Mouse (Mus musculus) liver, adult 2 months (tissue): ENCODE data around the gene Klhl29.

ENCODE experiments used
- CTCF ChIP-seq: fragments of 200-500 bp; IDR thresholded peaks from 2 replicates; pipeline ENCODE4 v1.5.1; 2011; ENCODE audit warnings: low read depth, low read length, control low read depth
- POLR2A ChIP-seq: fragments of 200-500 bp; IDR thresholded peaks from 2 replicates; pipeline ENCODE4 v1.6.1; 2011; ENCODE audit warnings: low read length, control low read depth; ENCODE audit not compliant: insufficient read depth; ENCODE audit errors: extremely low read depth

GRCm38 (mm10) chr12:5252569-5252968 is 122.9 kb downstream of the Klhl29 start:
- TF ChIP-seq CTCF, result no peak
- TF ChIP-seq POLR2A, result no peak
